Mouse (Mus musculus): Measurements from ENCODE around the gene Rab29.

GRCm38 (mm10) chr1:131890043-131890658 lies 23.1 kb downstream of the Rab29 start:
- TF ChIP-seq CTCF (IDR thresholded peaks at IDR 0.05; ENCODE audit: control insufficient read depth, insufficient read depth, insufficient replicate concordance, low read depth, low read length) (no peak), POLR2A (IDR thresholded peaks at IDR 0.05; ENCODE audit: control insufficient read depth, low read depth, low read length) (no peak)
